Mouse (Mus musculus) heart, postnatal 36 days (tissue): ENCODE data around the gene Armcx5. TPM values are rescaled to one million over a fixed set of nuclear protein-coding genes. Genes with fewer than 3 reads are reported as not detected.
"Not testable (repeated sequence)": the region's sequence is repeated elsewhere in the genome, so short reads cannot be mapped to it uniquely, and the experiment has no call there.

Experiments
- DNase-seq, 2 experiments: peaks; one replicate each; pipeline ENCODE4 v3.0.0; 2021 to 2022
- intact Hi-C: fragments of 180-260 bp; cut with DNase I; formaldehyde crosslinking; loops from one replicate; pipeline ENCODE4 v1.15.1; 2025
- total RNA-seq, 2 experiments: library from RNA; stranded (reverse); gene quantifications; 2 replicates each; pipeline ENCODE4 v1.2.3; 2021

Gene Armcx5
- total RNA-seq: 1 to 10 TPM; 5.6 to 6.9 TPM

DNA sequence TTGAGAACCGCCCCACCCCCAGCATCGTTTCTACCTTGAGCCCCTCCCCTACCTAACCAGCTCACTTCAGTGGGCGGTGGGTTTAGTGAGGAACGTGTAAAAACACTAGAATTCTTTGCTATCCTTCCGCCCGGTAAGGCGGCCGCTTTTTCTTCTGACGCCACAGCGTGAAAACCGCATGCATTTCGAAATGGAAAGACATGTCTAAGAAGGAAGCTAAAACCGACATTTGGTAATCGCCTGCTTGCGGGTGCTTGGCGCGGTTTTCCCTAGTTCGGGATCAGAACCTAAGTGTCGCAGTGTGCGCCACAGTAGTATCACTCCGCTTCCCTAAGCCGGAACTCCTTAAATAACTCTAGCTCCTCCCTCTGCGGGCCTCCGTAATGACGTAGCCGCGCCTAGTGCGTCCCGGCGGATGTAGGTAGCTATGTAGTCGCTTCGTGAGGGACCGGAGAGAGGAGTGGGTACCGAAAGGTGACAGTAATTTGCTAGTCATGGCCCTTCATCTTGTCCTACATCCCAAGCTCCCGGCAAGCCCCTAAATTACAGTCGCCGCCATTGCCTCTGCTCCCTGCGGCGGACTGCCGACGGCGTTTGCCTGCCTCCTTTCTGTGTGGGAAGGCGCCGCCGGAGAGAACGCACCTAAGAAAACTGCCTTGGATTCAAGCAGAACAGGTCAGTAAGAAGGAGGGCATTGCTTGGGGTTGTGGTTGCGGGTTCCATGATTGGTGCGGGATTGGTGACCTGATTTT, at the start of gene Armcx5, which contains the start of gene Gprasp1:
TSS of gene Armcx5 (plus strand) at position 430 of the 752 bp plus-strand sequence.
TSS of gene Gprasp1 (plus strand) at position 430 of the 752 bp plus-strand sequence.
- intact Hi-C loops: no loop called here
- DNase-seq: peak; percentile 86

DNA sequence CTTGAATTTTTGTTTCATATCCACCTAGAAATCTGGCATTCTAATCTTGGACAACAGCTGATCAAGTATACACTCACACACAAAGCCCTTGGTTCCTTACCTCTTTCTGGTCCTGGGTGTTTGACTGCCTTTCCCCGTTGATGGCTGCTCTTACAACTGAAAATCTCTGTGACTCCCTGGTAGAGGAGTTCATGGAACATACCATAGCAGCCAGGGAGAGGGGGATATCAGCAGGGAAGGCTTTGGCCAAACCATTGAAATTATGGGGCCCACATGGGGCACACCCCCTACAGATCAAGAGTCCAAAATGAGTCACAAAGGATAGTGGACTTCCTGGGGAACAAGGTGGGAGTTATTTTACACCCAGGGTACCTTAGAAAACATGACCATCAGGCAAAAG, 48.9 kb upstream of the Armcx5 start, which contains the start of gene Tcp11x2:
TSS of gene Tcp11x2 (minus strand) at position 158 of the 400 bp plus-strand sequence.
- intact Hi-C loops: no loop called here
- no peak for DNase-seq

DNA sequence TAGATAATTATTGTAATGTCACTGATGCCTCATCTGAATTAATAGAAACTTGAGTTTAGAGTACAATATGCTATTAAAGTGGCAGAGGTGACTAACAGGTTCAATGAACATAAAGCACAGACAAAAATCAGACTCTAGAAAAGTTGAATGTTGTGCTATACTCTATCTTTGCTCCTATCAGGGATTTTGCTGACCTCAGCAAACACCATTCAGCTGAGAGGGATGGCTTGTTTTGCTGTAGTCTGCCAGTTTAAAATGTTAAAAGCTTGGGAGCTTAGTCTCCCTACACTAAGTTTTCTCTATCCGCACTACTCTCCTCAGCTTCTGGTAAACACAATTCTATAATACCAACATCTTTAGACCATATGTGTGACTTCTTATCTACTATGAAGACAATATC, 39.4 kb upstream of the Armcx5 start:
- DNase-seq: no peak
- intact Hi-C loops: loop anchor here (10.0 kb wide), 1 partner anchor 98 kb away; no protein-coding TSS in a partner anchor

DNA sequence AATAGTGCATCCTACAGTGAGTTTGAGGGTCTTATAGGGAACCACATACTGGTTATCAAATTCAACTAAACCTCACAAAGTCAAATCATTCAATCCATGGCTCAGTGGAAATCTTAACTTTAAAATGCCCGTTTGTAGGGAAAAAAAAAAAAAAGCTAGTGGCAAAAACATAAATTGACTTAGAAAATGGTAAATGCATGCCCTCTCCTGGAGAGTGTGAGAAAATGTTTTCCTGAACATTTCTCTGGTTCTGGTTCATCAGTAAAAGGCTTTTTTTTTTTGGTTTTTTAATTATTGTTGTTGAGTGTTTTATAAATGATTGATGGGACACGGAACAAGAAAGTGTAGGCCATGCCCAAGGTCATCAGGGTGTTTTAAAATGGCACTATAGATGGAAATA, 38.2 kb upstream of the Armcx5 start:
- no peak for DNase-seq

DNA sequence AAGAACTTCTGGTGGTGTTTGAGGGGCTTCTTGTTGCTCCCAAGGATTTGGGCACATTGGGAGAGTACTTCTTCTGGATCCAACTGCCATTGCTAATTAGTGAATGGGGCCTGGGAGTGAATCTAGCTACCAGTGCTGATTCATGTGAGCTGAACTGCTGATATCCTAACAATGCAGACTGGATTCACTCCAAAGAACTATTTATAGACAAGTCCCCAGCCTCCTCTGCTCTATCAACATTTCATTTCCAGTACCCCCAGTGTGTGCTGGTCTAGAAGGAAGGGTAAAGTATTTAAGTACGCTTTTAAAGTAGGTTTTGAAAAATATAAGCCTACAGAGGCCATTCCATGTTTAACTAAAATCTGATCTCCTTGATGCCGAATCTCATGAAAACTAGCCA, 29.7 kb upstream of the Armcx5 start:
- intact Hi-C loops: no loop called here
- DNase-seq: no peak

More for the DNA sequence above, 38.2 kb upstream of the Armcx5 start:
- intact Hi-C loops: loop anchor here (1.0 to 10.0 kb wide), 2 partner anchors 52 to 100 kb away; no protein-coding TSS in a partner anchor

DNA sequence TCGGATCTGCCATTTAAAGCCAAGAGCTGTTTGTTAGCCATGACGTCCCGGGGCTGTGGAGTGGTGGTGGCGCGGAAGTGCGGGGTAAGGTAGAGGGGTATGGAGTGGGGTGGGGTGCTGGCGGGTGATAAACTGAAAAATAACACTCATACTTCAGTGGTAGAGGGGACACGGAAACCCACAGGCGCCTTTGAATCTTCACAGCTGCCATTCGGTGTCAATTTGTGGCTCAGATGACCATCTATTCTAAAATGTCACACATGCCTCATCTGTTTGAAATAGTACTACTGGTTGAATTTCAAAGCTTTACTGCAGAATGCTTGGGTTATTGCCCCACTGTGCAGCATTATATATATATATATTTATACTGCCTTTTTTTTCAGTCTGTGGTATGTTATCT, 17.4 kb upstream of the Armcx5 start, which contains the start of gene Tmsb15a:
TSS of gene Tmsb15a (minus strand) at position 101 of the 400 bp plus-strand sequence.
- DNase-seq: no peak
- intact Hi-C loops: no loop called here

DNA sequence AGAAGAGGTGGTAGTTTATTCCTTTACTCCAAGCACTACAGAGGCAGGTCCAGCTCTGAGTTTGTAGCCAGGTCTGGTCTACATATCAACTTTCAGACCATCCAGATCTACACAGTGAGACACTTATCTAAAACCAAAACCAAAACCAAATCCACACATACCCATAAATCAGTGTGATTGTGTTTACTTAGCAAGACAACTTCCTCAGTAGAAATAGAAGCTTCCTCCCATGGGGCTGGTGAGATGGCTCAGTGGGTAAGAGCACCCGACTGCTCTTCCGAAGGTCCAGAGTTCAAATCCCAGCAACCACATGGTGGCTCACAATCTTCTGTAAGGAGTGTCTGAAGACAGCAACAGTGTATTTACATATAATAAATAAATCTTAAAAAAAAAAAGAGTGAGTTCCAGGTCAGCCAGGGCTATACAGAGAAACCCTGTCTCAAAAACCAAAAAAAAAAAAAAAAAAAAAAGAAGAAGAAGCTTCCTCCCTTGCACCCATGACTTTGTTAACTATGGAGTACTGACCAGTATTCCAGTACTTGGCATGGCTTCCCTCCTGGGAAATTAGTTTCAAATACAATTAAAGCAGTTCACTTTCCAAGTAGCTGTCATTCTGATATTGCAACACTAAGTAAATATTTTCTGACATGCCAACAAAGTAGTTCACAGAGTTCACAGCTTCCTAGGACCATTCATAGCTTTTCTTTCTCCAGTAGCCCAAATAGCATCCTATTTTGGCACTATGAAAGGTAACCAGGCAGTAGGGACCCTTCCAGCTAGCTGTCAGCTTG, 3.6 kb upstream of the Armcx5 start:
- intact Hi-C loops: no loop called here
- no peak for DNase-seq

DNA sequence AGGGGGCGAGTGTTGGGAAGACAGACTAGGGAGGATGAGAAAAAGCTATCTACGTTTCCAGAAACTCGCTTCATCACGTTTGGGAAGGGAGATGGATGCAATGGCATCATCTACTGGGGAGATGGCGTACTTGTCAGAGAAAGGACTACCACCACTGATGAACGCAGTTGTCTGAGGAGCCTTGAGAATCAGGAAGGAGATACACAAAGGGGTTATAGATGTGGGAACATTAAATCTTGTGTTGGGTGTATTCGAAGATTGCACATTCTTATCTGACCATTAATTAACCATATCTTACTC, 473 bp downstream of the Armcx5 start:
- DNase-seq: no peak
- intact Hi-C loops: no loop called here

DNA sequence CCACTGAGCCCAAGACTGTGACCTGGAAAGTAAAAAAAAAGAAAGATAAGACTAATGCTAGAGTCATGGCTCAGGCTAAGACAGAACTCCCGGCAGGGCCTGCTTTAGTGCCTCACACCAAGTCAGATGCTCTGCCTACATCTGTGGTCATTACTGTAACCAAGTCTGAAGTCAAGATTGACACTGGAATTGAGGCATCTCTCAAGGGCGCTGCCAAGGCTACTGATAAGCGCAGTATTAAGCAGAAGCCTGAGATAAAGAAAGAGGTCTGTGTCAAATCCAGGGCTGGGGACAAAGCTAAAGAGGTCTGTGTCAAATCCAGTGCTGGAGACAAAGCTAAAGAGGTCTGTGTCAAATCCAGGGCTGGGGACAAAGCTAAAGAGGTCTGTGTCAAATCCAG, 2.8 kb downstream of the Armcx5 start:
- intact Hi-C loops, DNase-seq: not testable (repeated sequence)

DNA sequence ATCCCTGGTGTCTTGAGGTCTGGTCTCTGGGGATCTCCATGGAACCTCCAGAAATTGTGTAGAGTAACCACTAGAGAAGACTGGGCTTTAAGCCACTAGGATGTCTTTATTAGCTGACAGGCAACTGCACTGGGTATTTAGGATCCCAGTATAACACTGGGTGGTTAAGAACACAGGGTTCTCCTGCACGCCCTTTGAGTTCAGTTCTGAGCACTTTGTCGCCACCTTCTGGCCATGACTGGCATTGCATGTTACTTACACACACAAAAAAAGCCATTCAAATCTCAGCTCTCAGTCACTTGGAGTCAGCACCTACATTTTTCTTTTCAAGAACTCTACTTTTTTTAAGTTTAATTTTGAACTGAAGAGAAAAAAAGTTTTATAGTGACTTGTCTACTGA, 10.3 kb downstream of the Armcx5 start:
- intact Hi-C loops: loop anchor here (5.0 to 10.0 kb wide), 2 partner anchors 98 to 186 kb away; no protein-coding TSS in a partner anchor
- DNase-seq: peak; percentile 62 to 80

DNA sequence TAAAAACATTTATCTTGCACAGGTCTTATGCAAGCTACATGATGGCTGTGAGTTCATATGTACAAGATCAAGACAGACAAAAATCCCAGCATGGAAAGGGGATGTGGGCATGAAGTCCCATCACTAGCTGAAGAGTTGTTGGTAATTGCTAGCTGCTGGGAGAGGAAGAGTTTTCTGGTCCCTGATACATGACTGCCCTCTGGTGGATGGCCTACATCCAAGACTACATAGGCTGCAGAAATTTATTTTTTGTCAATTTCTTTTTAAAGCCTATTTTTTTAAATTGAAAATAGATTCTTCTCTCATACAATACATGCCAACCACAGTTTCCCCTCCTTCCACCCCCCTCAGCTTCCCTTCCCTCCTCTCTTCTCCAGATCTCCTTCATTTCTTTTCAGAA, 19.2 kb downstream of the Armcx5 start:
- DNase-seq: peak; percentile 13 to 22
- intact Hi-C loops: loop anchor here (5.0 kb wide), 1 partner anchor 36 kb away; the partner anchor contains the start of gene Bhlhb9

DNA sequence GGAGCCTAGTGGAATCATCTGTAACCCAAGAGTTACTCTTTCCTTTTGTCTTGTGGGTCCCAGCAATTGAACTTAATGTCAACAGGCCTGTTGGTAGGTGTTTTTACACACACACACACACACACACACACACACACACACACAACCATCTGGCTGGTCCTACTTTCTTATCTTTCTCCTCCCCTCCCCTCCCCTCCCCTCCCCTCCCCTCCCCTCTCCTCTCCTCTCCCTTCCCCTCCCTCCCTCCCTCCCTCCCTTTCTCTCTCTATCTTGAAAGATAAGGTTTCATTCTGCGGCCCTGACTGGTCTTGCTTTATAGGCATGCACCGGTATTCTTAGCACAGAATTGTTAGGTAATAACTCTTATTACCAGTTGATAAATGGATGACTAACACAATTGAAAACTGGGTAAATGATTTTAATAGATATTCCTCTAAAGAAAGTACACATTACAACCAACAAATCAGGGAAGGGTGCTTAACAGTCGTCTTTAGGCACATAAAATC, 25.6 kb downstream of the Armcx5 start:
- no peak for DNase-seq
- intact Hi-C loops: no loop called here

DNA sequence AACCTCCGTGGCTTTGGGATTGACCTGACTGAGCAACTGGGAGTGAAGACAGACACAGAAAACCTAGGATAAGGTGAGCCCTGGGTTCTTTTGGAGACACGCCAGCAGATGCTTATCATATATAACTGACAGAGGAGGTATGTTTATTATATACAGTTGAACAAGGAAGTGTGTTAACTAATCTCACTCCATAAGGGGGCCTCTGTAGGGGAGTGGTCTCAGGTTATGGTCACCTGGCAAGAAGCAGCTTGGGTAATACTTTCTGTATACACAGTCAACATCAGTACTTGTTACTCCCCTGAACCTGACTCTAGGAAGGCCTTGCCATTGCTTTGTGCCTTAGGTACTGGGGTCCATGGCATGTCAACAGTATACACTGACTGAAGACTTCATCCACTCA, 26.0 kb downstream of the Armcx5 start:
- intact Hi-C loops: no loop called here

DNA sequence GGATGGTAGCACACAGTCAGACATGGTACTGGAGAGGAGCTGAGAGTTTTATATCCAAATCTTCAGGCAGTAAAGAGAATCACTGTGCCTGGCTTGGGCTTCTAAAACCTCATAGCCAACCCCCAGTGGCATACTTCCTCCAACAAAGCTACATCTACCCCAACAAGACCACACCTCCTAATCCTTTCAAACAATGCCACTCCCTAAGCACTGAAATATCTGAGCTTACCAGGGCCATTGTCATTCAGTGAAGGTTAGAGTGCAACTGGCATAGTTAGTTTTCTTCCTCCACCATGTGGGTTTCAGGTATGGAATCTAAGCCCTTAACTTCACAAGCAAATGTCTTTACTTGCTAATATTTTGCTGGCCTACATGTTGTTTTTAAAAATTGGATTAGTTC, 49.0 kb downstream of the Armcx5 start:
- no peak for DNase-seq
- intact Hi-C loops: no loop called here

More for the DNA sequence above, 26.0 kb downstream of the Armcx5 start:
- no peak for DNase-seq

DNA sequence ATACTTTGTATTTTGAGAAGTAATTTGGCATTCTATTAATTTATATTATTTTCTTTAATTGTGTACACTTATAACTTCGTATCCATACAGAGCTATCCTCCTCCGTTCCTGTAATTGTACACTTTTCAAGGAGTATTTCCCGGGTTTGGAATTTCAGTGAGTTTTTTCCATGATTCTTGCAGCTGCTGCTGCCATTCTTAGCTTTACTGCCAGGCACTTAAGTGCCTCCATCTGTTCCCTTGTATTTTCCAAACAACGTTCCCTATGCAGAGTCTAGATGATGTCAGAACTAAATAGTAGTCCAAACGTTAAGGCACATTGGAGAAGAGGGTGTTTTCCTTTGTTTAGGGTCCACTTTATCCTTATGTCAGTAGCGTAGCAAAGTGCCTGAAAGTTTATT, 49.8 kb downstream of the Armcx5 start:
- intact Hi-C loops: no loop called here

DNA sequence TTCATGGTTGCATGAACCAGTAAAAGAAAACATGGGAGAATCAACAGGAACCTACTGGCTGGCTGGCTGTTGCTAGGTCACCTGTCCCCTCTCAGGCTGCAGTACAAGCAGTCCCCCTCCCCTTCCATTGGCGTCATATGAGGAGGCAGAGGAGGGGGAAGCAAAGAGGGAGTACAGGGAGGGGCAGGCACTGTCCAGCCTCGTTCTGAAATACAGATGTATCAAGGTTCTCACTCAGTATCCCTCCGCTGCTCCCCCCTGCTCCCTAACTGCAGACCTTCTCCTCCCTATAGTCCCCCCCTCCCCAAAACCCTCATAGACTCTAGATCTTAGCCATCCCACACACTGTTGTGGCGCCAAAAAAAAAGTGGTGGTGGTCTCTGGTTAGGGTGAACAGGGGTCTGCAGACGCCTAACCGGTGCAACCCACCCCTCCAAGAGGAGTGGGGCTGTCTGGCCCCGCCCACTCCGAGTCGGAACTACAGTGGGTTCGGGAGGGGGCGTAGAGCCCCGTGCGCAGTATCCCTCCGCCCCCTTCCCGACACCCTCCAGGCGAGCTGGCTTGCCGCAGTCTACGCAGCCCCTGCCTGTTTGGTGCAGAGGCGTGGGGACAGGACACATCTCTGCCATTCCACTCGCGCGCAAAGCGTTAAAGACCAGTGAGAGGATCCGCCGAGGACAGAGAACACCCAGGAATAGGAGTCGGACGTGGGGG, 53.2 kb downstream of the Armcx5 start:
- DNase-seq: peak in 1 of 2 experiments; percentile 6
- intact Hi-C loops: loop anchor here (5.0 kb wide), 2 partner anchors 33 to 228 kb away; no protein-coding TSS in a partner anchor

More for the DNA sequence above, 49.8 kb downstream of the Armcx5 start:
- no peak for DNase-seq

DNA sequence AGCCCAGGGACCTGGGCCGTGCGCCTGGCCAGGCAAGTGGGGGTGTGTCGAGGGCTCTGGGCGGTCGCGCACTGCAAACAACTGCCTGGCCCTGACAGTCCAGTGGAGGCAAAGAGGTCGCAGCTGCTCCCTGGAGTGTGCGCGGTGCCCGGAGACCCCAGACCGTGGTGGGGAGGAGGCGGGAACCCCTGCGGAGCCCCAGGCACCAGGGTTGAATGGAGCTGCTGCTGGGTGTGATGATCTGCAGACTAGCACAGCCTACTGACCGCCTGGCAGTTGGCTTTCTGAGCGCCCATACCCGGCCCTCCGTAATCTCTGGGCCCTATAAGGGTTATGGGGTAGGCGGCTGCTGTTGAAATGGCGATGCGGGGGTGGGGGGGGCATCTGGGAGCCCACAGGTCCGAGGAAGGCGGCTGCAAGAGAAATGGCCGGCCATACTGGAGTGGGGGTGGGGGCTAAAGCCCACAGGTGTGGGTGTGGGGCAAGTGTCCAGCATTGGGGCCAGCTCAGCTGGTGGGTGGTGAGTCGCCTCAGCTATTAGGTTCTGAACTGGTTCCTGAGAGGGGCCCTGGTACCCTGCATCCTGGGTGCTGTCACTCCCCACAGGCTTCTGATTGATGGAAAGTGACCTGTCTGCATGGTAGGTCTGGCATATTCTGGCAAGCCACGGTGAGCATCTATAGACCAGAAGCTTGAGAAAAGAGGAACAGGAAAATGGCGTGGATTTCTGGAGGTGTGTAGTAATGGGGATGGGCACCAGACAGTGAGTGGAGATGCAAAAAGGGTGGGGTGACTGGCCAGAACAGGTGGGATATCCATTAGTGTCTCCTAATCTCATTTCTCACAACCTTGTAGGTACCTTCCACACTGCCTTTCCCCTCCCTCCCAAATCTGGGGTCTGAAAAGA, 54.0 kb downstream of the Armcx5 start:
- intact Hi-C loops: loop anchor here (5.0 kb wide), 2 partner anchors 34 to 229 kb away; no protein-coding TSS in a partner anchor
- peak in 1 of 2 experiments; percentile 28 for DNase-seq
